In the genomic region with DNA sequence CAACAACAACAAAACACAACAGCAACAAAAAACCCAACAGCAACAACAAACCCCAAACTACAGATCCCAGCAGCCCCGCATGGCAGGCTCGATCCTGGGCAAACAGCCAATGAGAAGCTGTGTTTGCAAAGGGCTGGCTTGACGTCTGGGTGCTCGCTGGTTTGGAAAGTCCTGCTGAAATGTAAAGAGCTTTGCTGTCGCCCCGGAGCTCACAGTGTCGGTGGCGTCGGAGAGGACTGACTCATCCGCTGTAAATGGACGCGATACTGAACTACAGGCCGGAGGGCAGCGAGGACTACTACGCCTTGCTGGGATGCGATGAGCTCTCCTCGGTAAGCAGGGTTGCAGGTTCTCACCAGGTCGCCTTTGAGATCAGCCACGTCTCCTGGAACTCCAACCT, we compare ENCODE assay signal across 8 mouse cellular contexts. TPM values are rescaled to one million over a fixed set of nuclear protein-coding genes. Genes with fewer than 3 reads are reported as not detected.
DNase-seq lines count a peak whose midpoint lies in the region; ATAC-seq lines count a peak whose summit lies in the region.

No protein-coding gene starts in this region.

- H3K27me3 ChIP-seq in intestine, embryonic 14.5 days (replicated peaks; ENCODE audit: control insufficient read depth, insufficient read depth, low read length): peaks cover 2% of the 10 kb centered on the region; the same call in 1 of the 2 replicates

- no peaks in the 10 kb centered on the region for H3K36me3 ChIP-seq in intestine, embryonic 14.5 days (ENCODE audit: control insufficient read depth, insufficient read depth, low read length)

- under 1% methylated on average over 19 of the region's 19 CpGs for WGBS in intestine, embryonic 14.5 days

- ATAC-seq in intestine, embryonic 14.5 days (replicated peaks; ENCODE audit: low FRiP score, low TSS enrichment, low read depth): peak; percentile 78
- ATAC-seq in megakaryocyte progenitor cell, adult 5-6 weeks (replicated peaks; ENCODE audit: poor library complexity): peak; percentile 78

- intact Hi-C loops in gastrocnemius, postnatal 14 days (cut with DNase I; ENCODE audit: low total_unique reads): no loop called here
- intact Hi-C loops in left cerebral cortex, postnatal 10 days (cut with DNase I): no loop called here

- peak overlapping the region; percentile 50 for H3K4me3 ChIP-seq in intestine, embryonic 14.5 days (ENCODE audit: low read depth, low read length)

- H3K9me3 ChIP-seq in intestine, embryonic 14.5 days (ENCODE audit: control insufficient read depth, low read length): no peaks in the 10 kb centered on the region

- no peak overlapping the region for H3K27ac ChIP-seq in intestine, embryonic 14.5 days (ENCODE audit: low read depth)

- H3K4me1 ChIP-seq in intestine, embryonic 14.5 days (replicated peaks; ENCODE audit: control insufficient read depth, insufficient read depth, low read length): 0 out of 2 replicates have a peak, but pooled peaks cover 7% of the 10 kb centered on the region

- H3K4me2 ChIP-seq in intestine, embryonic 14.5 days (ENCODE audit: low read length): peak overlapping the region; percentile 89

- H3K9ac ChIP-seq in intestine, embryonic 14.5 days (ENCODE audit: low read length): peak overlapping the region; percentile 34

- DNase-seq in adrenal gland, adult 18-20 months (ENCODE audit: low spot score in 2 of 2): peak; percentile 68 to 69
- DNase-seq in embryo, embryonic 10.5 days (ENCODE audit: low spot score): peak; percentile 85
- peak; percentile 77 for DNase-seq in gastrocnemius, postnatal 14 days
- peak; percentile 90 for DNase-seq in intestine, embryonic 14.5 days (ENCODE audit: low spot score)
- peak; percentile 86 to 88 for DNase-seq in left cerebral cortex, postnatal 10 days (ENCODE audit: extremely low spot score in 1 of 2, low spot score in 2 of 2)
- peak; percentile 91 to 93 for DNase-seq in right cerebral cortex, postnatal 10 days (ENCODE audit: low spot score in 2 of 2)
- DNase-seq in urinary bladder, postnatal 14 days (ENCODE audit: low spot score): peak; percentile 86

RNA-seq across cellular contexts. Expression of gene Dnajc12, which starts 4.2 kb away (rescaled TPM):
- 10 to 100 TPM; 16.1 to 22.2 TPM for total RNA-seq in adrenal gland, adult 18-20 months (2021)
- total RNA-seq in gastrocnemius, postnatal 14 days (2021): 10 to 100 TPM in 1 of 2 experiments, 1 to 10 TPM in 1; 9.9 to 11.5 TPM
- 7.5 and 8.3 TPM in 2 replicates for polyA plus RNA-seq in intestine, embryonic 14.5 days (2014; fragmentation: Nextera tagmentation; extraction: Ambion mirVana)
- total RNA-seq in left cerebral cortex, postnatal 10 days (2021): 10 to 100 TPM in 1 of 2 experiments, 1 to 10 TPM in 1; 9.0 to 13.0 TPM
- 7.4 and 15.1 TPM in 2 replicates for total RNA-seq in megakaryocyte progenitor cell, adult 5-6 weeks (2015)
- total RNA-seq in megakaryocyte progenitor cell, adult 5-6 weeks (2017): 5.3 and 5.9 TPM in 2 replicates

RNA-seq across cellular contexts. Expression of gene Sirt1, which starts 4.9 kb away (rescaled TPM):
- total RNA-seq in adrenal gland, adult 18-20 months (2021): 10 to 100 TPM; 14.6 to 17.8 TPM
- 1 to 10 TPM; 6.1 to 7.8 TPM for total RNA-seq in gastrocnemius, postnatal 14 days (2021)
- 6.8 and 6.9 TPM in 2 replicates for polyA plus RNA-seq in intestine, embryonic 14.5 days (2014; fragmentation: Nextera tagmentation; extraction: Ambion mirVana)
- total RNA-seq in left cerebral cortex, postnatal 10 days (2021): 10 to 100 TPM; 12.8 TPM
- 44.1 and 50.3 TPM in 2 replicates for total RNA-seq in megakaryocyte progenitor cell, adult 5-6 weeks (2015)
- total RNA-seq in megakaryocyte progenitor cell, adult 5-6 weeks (2017): 35.1 and 38.2 TPM in 2 replicates

RNA-seq across cellular contexts. Expression of gene Gm7075, which starts 35.1 kb away (rescaled TPM):
- total RNA-seq in adrenal gland, adult 18-20 months (2021): not detected
- not detected for total RNA-seq in gastrocnemius, postnatal 14 days (2021)
- not detected in 2 replicates for polyA plus RNA-seq in intestine, embryonic 14.5 days (2014; fragmentation: Nextera tagmentation; extraction: Ambion mirVana)
- total RNA-seq in left cerebral cortex, postnatal 10 days (2021): not detected
- not detected in 2 replicates for total RNA-seq in megakaryocyte progenitor cell, adult 5-6 weeks (2015)
- total RNA-seq in megakaryocyte progenitor cell, adult 5-6 weeks (2017): not detected in 2 replicates

RNA-seq across cellular contexts. Expression of gene Ctnna3, which starts 43.5 kb away (rescaled TPM):
- under 1 TPM; 0.40 to 0.48 TPM for total RNA-seq in adrenal gland, adult 18-20 months (2021)
- 10 to 100 TPM; 19.1 to 20.2 TPM for total RNA-seq in gastrocnemius, postnatal 14 days (2021)
- polyA plus RNA-seq in intestine, embryonic 14.5 days (2014; fragmentation: Nextera tagmentation; extraction: Ambion mirVana): 1.5 and 1.7 TPM in 2 replicates
- total RNA-seq in left cerebral cortex, postnatal 10 days (2021): 1 to 10 TPM; 1.4 TPM
- not detected in 2 replicates for total RNA-seq in megakaryocyte progenitor cell, adult 5-6 weeks (2015)
- not detected in 2 replicates for total RNA-seq in megakaryocyte progenitor cell, adult 5-6 weeks (2017)
